Mouse (Mus musculus): ENCODE data around the gene Pcsk5. TPM values are rescaled to one million over a fixed set of nuclear protein-coding genes. Genes with fewer than 3 reads are reported as not detected.

The Pcsk5 gene
- polyA plus RNA-seq, 2 experiments: 17.4 to 21.7 TPM

DNA sequence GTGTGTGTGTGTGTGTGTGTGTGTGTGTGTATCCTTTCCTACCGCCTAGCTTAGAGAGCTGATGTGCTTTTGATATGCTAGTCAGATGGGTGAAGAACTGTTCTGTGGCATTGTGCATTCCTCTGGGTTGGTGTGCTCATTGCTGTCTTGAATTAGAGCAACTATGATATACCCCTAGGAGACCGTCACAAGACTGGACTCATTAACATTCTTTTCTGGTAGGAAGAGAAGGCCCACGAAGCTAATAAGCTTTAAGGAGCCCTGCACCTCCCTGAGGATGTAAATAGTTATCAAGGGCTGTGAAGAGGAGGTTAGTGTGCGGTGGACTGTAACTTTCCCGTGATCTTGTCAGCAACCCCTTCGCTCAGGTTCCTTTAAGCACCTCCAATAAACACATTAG is 333.2 kb downstream of the Pcsk5 start:
- no peak for TF ChIP-seq POLR2A (IDR thresholded peaks at IDR 0.05; ENCODE audit: borderline replicate concordance, extremely low read depth, insufficient read depth, insufficient read length)
- DNase-seq (ENCODE audit: low spot score): no peak
- Histone ChIP-seq H3K36me3 (ENCODE audit: control insufficient read depth, insufficient read depth, low read length) (no peaks in the 10 kb centered on the region), H3K4me2 (replicated peaks; ENCODE audit: low read depth, low read length, severe bottlenecking) (no peak overlapping the region), H3K4me1 (ENCODE audit: control insufficient read depth, insufficient read depth, low read length) (no peaks in the 10 kb centered on the region), H3K9ac (ENCODE audit: low read depth, low read length, severe bottlenecking) (no peak overlapping the region), H3K27me3 (ENCODE audit: control insufficient read depth, insufficient read depth, low read length) (no peaks in the 10 kb centered on the region), H3K27ac (replicated peaks; ENCODE audit: low read depth, low read length) (no peak overlapping the region), H3K4me3 (replicated peaks; ENCODE audit: low read length) (no peak overlapping the region), H3K9me3 (ENCODE audit: control insufficient read depth, low read length) (no peaks in the 10 kb centered on the region)
- ATAC-seq (ENCODE audit: low FRiP score, low read depth): no peak
- WGBS: 18% methylated on average over 6 of the region's 6 CpGs

DNA sequence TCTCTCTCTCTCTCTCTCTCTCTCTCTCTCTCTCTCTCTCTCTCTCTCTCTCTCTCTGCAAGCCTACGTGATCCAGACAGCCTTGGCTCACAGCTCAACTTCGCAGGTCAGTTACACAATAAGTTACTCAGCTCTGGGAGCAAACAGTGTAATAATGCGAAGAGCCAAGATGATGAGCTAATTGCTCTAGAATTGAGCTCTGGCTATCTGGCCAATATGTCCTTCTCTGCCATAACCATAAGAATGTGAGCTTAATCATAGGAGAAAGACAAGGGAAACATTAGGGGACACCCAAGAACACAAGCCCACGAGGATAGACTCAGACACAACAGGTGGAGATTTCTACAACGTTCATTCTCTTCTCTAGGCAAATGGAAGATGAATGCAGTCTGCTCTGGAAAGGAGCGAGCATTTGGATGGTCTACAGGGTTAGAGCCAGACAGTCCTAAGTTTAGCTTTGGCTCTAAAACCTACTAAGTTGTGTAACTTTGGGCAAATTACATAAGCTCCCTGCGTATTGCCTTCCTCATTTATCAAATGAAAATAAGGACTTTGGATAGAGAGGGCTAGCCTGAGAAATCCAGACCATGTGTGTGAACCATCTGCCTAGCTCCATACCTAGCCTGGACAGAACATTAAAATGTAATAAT is 338.7 kb downstream of the Pcsk5 start:
- Histone ChIP-seq H3K4me3 (replicated peaks; ENCODE audit: low read length) (no peak overlapping the region), H3K4me2 (replicated peaks; ENCODE audit: low read depth, low read length, severe bottlenecking) (no peak overlapping the region), H3K27ac (replicated peaks; ENCODE audit: low read depth, low read length) (no peak overlapping the region), H3K4me1 (ENCODE audit: control insufficient read depth, insufficient read depth, low read length) (no peaks in the 10 kb centered on the region), H3K9me3 (ENCODE audit: control insufficient read depth, low read length) (no peaks in the 10 kb centered on the region), H3K36me3 (ENCODE audit: control insufficient read depth, insufficient read depth, low read length) (no peaks in the 10 kb centered on the region), H3K9ac (ENCODE audit: low read depth, low read length, severe bottlenecking) (no peak overlapping the region), H3K27me3 (ENCODE audit: control insufficient read depth, insufficient read depth, low read length) (no peaks in the 10 kb centered on the region)
- ATAC-seq (ENCODE audit: low FRiP score, low read depth) (no peak), DNase-seq (ENCODE audit: low spot score) (no peak)
- 82% methylated on average over 7 of the region's 7 CpGs for WGBS
- TF ChIP-seq POLR2A (IDR thresholded peaks at IDR 0.05; ENCODE audit: borderline replicate concordance, extremely low read depth, insufficient read depth, insufficient read length): no peak

DNA sequence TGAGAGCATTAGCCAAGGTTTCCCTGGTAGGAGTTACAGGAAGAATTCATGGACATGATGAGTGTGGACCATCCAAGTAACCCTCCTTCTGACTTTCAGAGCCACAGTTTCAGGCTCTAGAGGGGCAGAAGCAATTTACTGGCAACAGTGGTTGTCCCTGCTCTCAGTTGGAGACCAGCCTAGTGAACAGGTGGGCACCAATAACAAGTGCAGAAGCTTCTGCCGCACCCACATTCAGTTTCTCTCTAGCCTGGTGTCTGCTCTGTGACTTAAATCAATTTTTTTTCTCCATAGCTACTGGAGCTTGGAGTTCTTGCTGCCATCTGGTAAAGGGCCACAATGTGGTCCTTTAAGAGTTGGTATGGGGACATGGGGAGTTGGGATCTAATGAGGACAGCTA is 341.3 kb downstream of the Pcsk5 start:
- WGBS: 100% methylated on average over 1 of the region's 1 CpGs
- H3K4me3 ChIP-seq (replicated peaks; ENCODE audit: low read length): no peak overlapping the region
- no peaks in the 10 kb centered on the region for H3K36me3 ChIP-seq (ENCODE audit: control insufficient read depth, insufficient read depth, low read length)
- no peak for TF ChIP-seq POLR2A (IDR thresholded peaks at IDR 0.05; ENCODE audit: borderline replicate concordance, extremely low read depth, insufficient read depth, insufficient read length)
- no peaks in the 10 kb centered on the region for H3K4me1 ChIP-seq (ENCODE audit: control insufficient read depth, insufficient read depth, low read length)
- ATAC-seq (ENCODE audit: low FRiP score, low read depth) (no peak), DNase-seq (ENCODE audit: low spot score) (no peak)
- H3K27me3 ChIP-seq (ENCODE audit: control insufficient read depth, insufficient read depth, low read length): no peaks in the 10 kb centered on the region
- H3K4me2 ChIP-seq (replicated peaks; ENCODE audit: low read depth, low read length, severe bottlenecking): no peak overlapping the region
- H3K27ac ChIP-seq (replicated peaks; ENCODE audit: low read depth, low read length): no peak overlapping the region
- H3K9ac ChIP-seq (ENCODE audit: low read depth, low read length, severe bottlenecking): no peak overlapping the region
- H3K9me3 ChIP-seq (ENCODE audit: control insufficient read depth, low read length): no peaks in the 10 kb centered on the region

DNA sequence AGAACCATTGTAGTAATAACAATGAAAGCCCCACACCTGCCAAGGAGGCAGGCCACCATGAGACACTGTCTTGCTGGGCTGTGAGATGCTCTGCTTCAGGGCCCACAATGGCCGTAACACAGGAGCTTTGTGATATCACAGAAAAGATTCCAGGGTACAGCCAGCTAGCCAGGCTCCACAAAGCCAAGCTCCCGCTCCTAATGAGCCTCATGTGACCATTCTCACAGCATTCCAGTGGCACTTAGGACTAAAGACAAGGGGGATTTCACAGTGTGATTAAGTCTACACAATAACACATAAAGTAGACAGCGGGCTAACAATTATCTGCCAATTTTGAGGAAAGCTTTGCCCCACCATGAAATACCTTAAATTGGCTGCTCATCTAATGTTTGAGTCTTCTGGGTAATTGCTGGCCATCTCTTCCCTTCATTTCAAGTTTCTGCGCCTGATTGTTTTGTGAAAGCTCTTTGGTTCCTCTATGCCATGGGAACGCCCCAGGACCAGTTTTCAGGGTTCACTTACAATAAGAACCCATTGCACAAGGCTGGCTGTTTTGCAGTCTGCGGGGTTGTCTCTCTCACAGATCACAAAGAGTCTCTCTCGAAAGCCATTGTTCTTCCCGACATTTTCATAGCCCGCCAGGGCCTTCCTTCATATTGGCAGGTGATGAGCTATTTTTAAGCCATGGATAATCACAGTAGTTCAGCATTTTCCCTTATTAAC is 345.4 kb downstream of the Pcsk5 start:
- DNase-seq (ENCODE audit: low spot score): no peak

DNA sequence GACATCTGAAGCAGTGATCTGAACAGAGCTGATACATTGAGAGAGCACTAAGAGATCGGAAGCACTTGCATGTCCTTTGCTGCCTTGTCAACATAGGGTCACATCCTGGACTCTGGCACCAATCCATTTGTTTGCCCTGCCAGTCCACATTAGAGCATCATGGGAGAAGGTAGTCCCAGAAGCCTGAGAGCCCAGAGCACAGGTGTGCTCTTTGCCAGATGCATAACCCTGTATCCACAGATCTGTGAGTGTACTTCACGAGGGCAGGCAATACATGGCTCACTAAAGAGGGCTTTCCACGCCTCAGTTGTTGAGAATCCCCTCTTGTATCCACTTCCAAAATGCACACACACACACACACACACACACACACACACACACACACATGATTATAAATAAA is 346.1 kb downstream of the Pcsk5 start:
- Histone ChIP-seq H3K4me1 (ENCODE audit: control insufficient read depth, insufficient read depth, low read length) (no peaks in the 10 kb centered on the region), H3K36me3 (ENCODE audit: control insufficient read depth, insufficient read depth, low read length) (no peaks in the 10 kb centered on the region), H3K4me2 (replicated peaks; ENCODE audit: low read depth, low read length, severe bottlenecking) (no peak overlapping the region), H3K27me3 (ENCODE audit: control insufficient read depth, insufficient read depth, low read length) (no peaks in the 10 kb centered on the region), H3K4me3 (replicated peaks; ENCODE audit: low read length) (no peak overlapping the region), H3K9ac (ENCODE audit: low read depth, low read length, severe bottlenecking) (no peak overlapping the region), H3K27ac (replicated peaks; ENCODE audit: low read depth, low read length) (no peak overlapping the region), H3K9me3 (ENCODE audit: control insufficient read depth, low read length) (no peaks in the 10 kb centered on the region)
- ATAC-seq (ENCODE audit: low FRiP score, low read depth): no peak
- DNase-seq (ENCODE audit: low spot score): no peak
- TF ChIP-seq POLR2A (IDR thresholded peaks at IDR 0.05; ENCODE audit: borderline replicate concordance, extremely low read depth, insufficient read depth, insufficient read length): no peak
- 81% methylated on average over 3 of the region's 3 CpGs for WGBS

More for the DNA sequence above, 345.4 kb downstream of the Pcsk5 start:
- no peak overlapping the region for H3K27ac ChIP-seq (replicated peaks; ENCODE audit: low read depth, low read length)
- no peak overlapping the region for H3K9ac ChIP-seq (ENCODE audit: low read depth, low read length, severe bottlenecking)
- H3K27me3 ChIP-seq (ENCODE audit: control insufficient read depth, insufficient read depth, low read length): no peaks in the 10 kb centered on the region
- no peak overlapping the region for H3K4me2 ChIP-seq (replicated peaks; ENCODE audit: low read depth, low read length, severe bottlenecking)
- H3K36me3 ChIP-seq (ENCODE audit: control insufficient read depth, insufficient read depth, low read length): no peaks in the 10 kb centered on the region
- no peak for TF ChIP-seq POLR2A (IDR thresholded peaks at IDR 0.05; ENCODE audit: borderline replicate concordance, extremely low read depth, insufficient read depth, insufficient read length)
- WGBS: 85% methylated on average over 9 of the region's 9 CpGs
- H3K4me1 ChIP-seq (ENCODE audit: control insufficient read depth, insufficient read depth, low read length): no peaks in the 10 kb centered on the region
- no peak for ATAC-seq (ENCODE audit: low FRiP score, low read depth)
- H3K4me3 ChIP-seq (replicated peaks; ENCODE audit: low read length): no peak overlapping the region
- no peaks in the 10 kb centered on the region for H3K9me3 ChIP-seq (ENCODE audit: control insufficient read depth, low read length)
